Mouse (Mus musculus) CH12.LX (cell line): ENCODE results near the gene Spag5. TPM values are rescaled to one million over a fixed set of nuclear protein-coding genes. Genes with fewer than 3 reads are reported as not detected.

Experiments
- DNase-seq: peaks from one replicate; pipeline ENCODE4 v3.0.0-alpha.2; 2013; ENCODE audit errors: extremely low read depth
- H3K27ac ChIP-seq: 2 replicates; pipeline ENCODE4 v1.5.1; 2012; ENCODE audit warnings: low read depth, mild to moderate bottlenecking, control low read depth, moderate library complexity; ENCODE audit not compliant: insufficient read depth
- H3K27me3 ChIP-seq: replicated peaks from 2 replicates; pipeline ENCODE3; 2012; ENCODE audit warnings: inconsistent platforms
- H3K36me3 ChIP-seq, 2 experiments: replicated peaks in 1 of 2; 2 replicates each; pipeline versions ENCODE3 to v1.6.1; 2012; ENCODE audit warnings: inconsistent platforms in 1 of 2, low read length in 1 of 2, mild to moderate bottlenecking in 1 of 2, mixed read lengths in 1 of 2, moderate library complexity in 1 of 2; ENCODE audit not compliant: control insufficient read depth in 1 of 2, insufficient read depth in 1 of 2
- H3K4me1 ChIP-seq, 2 experiments: 2 replicates each; pipeline ENCODE4 v1.6.1; 2012; ENCODE audit warnings: inconsistent platforms in 1 of 2, moderate library complexity in 1 of 2; ENCODE audit not compliant: insufficient read depth in 2 of 2, control insufficient read depth in 1 of 2
- H3K4me2 ChIP-seq: 2 replicates; pipeline ENCODE4 v1.6.1; 2012; ENCODE audit warnings: low read depth, mild to moderate bottlenecking, control low read depth; ENCODE audit not compliant: poor library complexity, insufficient read depth, severe bottlenecking
- H3K4me3 ChIP-seq, 3 experiments: fragments of 150-350 bp in 1 of 3; sonication (generic) in 1 of 3; replicated peaks in 1 of 3; 2 replicates each; pipeline versions ENCODE3 to v1.5.1; 2011 to 2012; ENCODE audit warnings: low read depth in 2 of 3, low read length in 2 of 3, mild to moderate bottlenecking in 2 of 3, moderate library complexity in 2 of 3, control low read depth in 1 of 3, improper control_type of control experiment in 1 of 3, inconsistent platforms in 1 of 3, mixed read lengths in 1 of 3; ENCODE audit not compliant: poor library complexity in 1 of 3
- H3K79me2 ChIP-seq: replicated peaks from 2 replicates; pipeline ENCODE4 v1.6.1; 2012; ENCODE audit warnings: mild to moderate bottlenecking, moderate library complexity; ENCODE audit not compliant: control insufficient read depth, poor library complexity, insufficient read depth, severe bottlenecking; ENCODE audit errors: extremely low read depth
- H3K9ac ChIP-seq: 2 replicates; pipeline ENCODE4 v1.6.1; 2012; ENCODE audit warnings: low read depth, mild to moderate bottlenecking, control low read depth, moderate library complexity; ENCODE audit not compliant: insufficient read depth
- H3K9me3 ChIP-seq: replicated peaks from 2 replicates; pipeline ENCODE3; 2012; ENCODE audit warnings: low read length, inconsistent platforms, mixed read lengths
- CHD1 ChIP-seq: IDR thresholded peaks from 2 replicates; pipeline ENCODE4 v1.6.1; 2012; ENCODE audit warnings: low read depth, low read length, improper control_type of control experiment, inconsistent platforms
- CHD2 ChIP-seq: IDR thresholded peaks from 2 replicates; pipeline ENCODE4 v1.6.1; 2011; ENCODE audit warnings: low read length, improper control_type of control experiment
- E2F4 ChIP-seq: IDR thresholded peaks from 2 replicates; pipeline ENCODE4 v1.6.1; 2011; ENCODE audit warnings: low read depth, low read length, improper control_type of control experiment; ENCODE audit not compliant: insufficient replicate concordance
- ELF1 ChIP-seq: IDR thresholded peaks from 2 replicates; pipeline ENCODE4 v1.6.1; 2014; ENCODE audit warnings: low read depth, mild to moderate bottlenecking, inconsistent platforms, low read length, improper control_type of control experiment
- EP300 ChIP-seq: IDR thresholded peaks from 2 replicates; pipeline ENCODE4 v1.6.1; 2011; ENCODE audit warnings: low read length, improper control_type of control experiment
- IRF4 ChIP-seq: IDR thresholded peaks from 2 replicates; pipeline ENCODE4 v1.6.1; 2014; ENCODE audit warnings: low read depth, mild to moderate bottlenecking, inconsistent platforms, low read length, improper control_type of control experiment
- JUND ChIP-seq: conservative IDR thresholded peaks from 2 replicates; pipeline ENCODE4 v1.6.1; 2011; ENCODE audit warnings: low read depth, low read length, improper control_type of control experiment
- MAX ChIP-seq: IDR thresholded peaks from 2 replicates; pipeline ENCODE4 v1.6.1; 2011; ENCODE audit warnings: low read length, improper control_type of control experiment
- MAZ ChIP-seq: IDR thresholded peaks from 2 replicates; pipeline ENCODE4 v1.6.1; 2012; ENCODE audit warnings: low read depth, mild to moderate bottlenecking, inconsistent platforms, low read length, improper control_type of control experiment, moderate library complexity
- MXI1 ChIP-seq: IDR thresholded peaks from 2 replicates; pipeline ENCODE4 v1.6.1; 2011; ENCODE audit warnings: mild to moderate bottlenecking, low read depth, low read length, improper control_type of control experiment
- MYC ChIP-seq: IDR thresholded peaks from 2 replicates; pipeline ENCODE4 v1.6.1; 2011; ENCODE audit warnings: low read depth, mild to moderate bottlenecking, improper control_type of control experiment, low read length
- POLR2A ChIP-seq: IDR thresholded peaks from 2 replicates; pipeline ENCODE4 v1.6.1; 2011; ENCODE audit warnings: low read depth, mild to moderate bottlenecking, improper control_type of control experiment, low read length
- RAD21 ChIP-seq: IDR thresholded peaks from 2 replicates; pipeline ENCODE4 v1.6.1; 2011; ENCODE audit warnings: low read depth, mild to moderate bottlenecking, low read length, improper control_type of control experiment, moderate library complexity
- RCOR1 ChIP-seq: conservative IDR thresholded peaks from 2 replicates; pipeline ENCODE4 v1.6.1; 2012; ENCODE audit warnings: low read depth, mild to moderate bottlenecking, inconsistent platforms, low read length, improper control_type of control experiment
- SIN3A ChIP-seq: IDR thresholded peaks from 2 replicates; pipeline ENCODE4 v1.6.1; 2012; ENCODE audit warnings: low read length, improper control_type of control experiment, inconsistent platforms
- SMC3 ChIP-seq: IDR thresholded peaks from 2 replicates; pipeline ENCODE4 v1.6.1; 2011; ENCODE audit warnings: low read depth, low read length, improper control_type of control experiment
- TBP ChIP-seq: conservative IDR thresholded peaks from 2 replicates; pipeline ENCODE4 v1.6.1; 2011; ENCODE audit warnings: low read depth, low read length, improper control_type of control experiment
- TCF12 ChIP-seq: IDR thresholded peaks from 2 replicates; pipeline ENCODE4 v1.6.1; 2014; ENCODE audit warnings: low read depth, mild to moderate bottlenecking, inconsistent platforms, low read length, improper control_type of control experiment
- dilution Hi-C: fragments of 300-500 bp; cut with MboI; formaldehyde crosslinking; loops from 2 replicates; pipeline ENCODE4 v1.14.3; 2020; ENCODE audit warnings: low sequenced_read_pairs; ENCODE audit not compliant: extremely low pct_unique_long_range_greater_than_20kb, extremely low pct_ligation_motif_present
- in situ Hi-C: fragments of 300-500 bp; cut with MboI; formaldehyde crosslinking; loops from 3 replicates; pipeline ENCODE4 v1.14.3; 2019; ENCODE audit warnings: low sequenced_read_pairs, low pct_ligation_motif_present, low pct_unique_long_range_greater_than_20kb, mixed read lengths
- polyA plus RNA-seq: library from polyadenylated mRNA; unstranded; fragments of >175 nt; gene quantifications from 2 replicates; pipeline ENCODE4 v1.2.1, GENCODE M21; 2012; ENCODE audit warnings: low read depth; ENCODE audit not compliant: insufficient read length
- total RNA-seq, 2 experiments: library from RNA; depleted of rRNA; stranded (reverse); fragments of 300-350 nt in 1 of 2; fragments of >200 nt in 1 of 2; gene quantifications; 2 replicates each; pipeline ENCODE4 v1.2.3; 2012 to 2014

Gene Spag5
- total and polyA plus RNA-seq, 3 experiments, result 47.7 to 92.3 (median 57.0) TPM

- H3K36me3 ChIP-seq, result peaks cover 6 to 28% of the 10 kb centered on the region in 2 experiments
- peaks cover 8% of the 10 kb centered on the region for H3K79me2 ChIP-seq
- H3K27ac ChIP-seq, result peak overlapping the region; percentile 49
- dilution Hi-C loops (no loop called here), in situ Hi-C loops (no loop called here)
- no peaks in the 10 kb centered on the region for H3K27me3 ChIP-seq
- DNase-seq, result peak; percentile 82
- peak overlapping the region; percentile 18 for H3K9ac ChIP-seq
- H3K4me1 ChIP-seq, result peaks cover 35 to 76% of the 10 kb centered on the region in 2 experiments
- TF ChIP-seq TCF12 (peak; percentile 61), RAD21 (no peak), MAZ (0 out of 2 replicates have a peak, but pooled peaks have one; percentile 26), RCOR1 (no peak), MYC (0 out of 2 replicates have a peak, but pooled peaks have one; percentile 13), IRF4 (peak; percentile 71), ELF1 (peak; percentile 61), MXI1 (peak; percentile 40), CHD1 (0 out of 2 replicates have a peak, but pooled peaks have one; percentile 20), TBP (0 out of 2 replicates have a peak, but pooled peaks have one; percentile 10), POLR2A (peak; percentile 36), SIN3A (peak; percentile 38; the same call in 1 of the 2 replicates), JUND (no peak), SMC3 (no peak), MAX (peak; percentile 47; the same call in 1 of the 2 replicates), EP300 (peak; percentile 25; the same call in 1 of the 2 replicates)
- H3K9me3 ChIP-seq, result no peaks in the 10 kb centered on the region
- peak overlapping the region; percentile 24 for H3K4me2 ChIP-seq
- peak overlapping the region in 1 of 3 experiments; percentile 73 for H3K4me3 ChIP-seq
Measured at GRCm38 (mm10) chr11:78347908-78348307, 46.6 kb downstream of the Spag5 start.

GRCm38 (mm10) chr11:78348474-78348873 lies 47.1 kb downstream of the Spag5 start:
- Histone ChIP-seq H3K4me3 (peak overlapping the region in 1 of 3 experiments; percentile 73), H3K27me3 (no peaks in the 10 kb centered on the region), H3K9me3 (no peaks in the 10 kb centered on the region), H3K4me1 (peaks cover 40 to 79% of the 10 kb centered on the region in 2 experiments), H3K9ac (no peak overlapping the region)
- dilution Hi-C loops, result no loop called here
- in situ Hi-C loops, result no loop called here
- DNase-seq, result peak; percentile 20
- TF ChIP-seq CHD2 (no peak), MXI1 (no peak), E2F4 (no peak)
- TF ChIP-seq, all 38 proteins: peak for 0
- Histone ChIP-seq H3K36me3 (peaks cover 6 to 28% of the 10 kb centered on the region in 2 experiments), H3K79me2 (peaks cover 8% of the 10 kb centered on the region), H3K27ac (peak overlapping the region; percentile 49; the same call in 1 of the 2 replicates), H3K4me2 (0 out of 2 replicates have a peak overlapping the region, but pooled peaks have one; percentile 24)
